Mouse (Mus musculus): ENCODE results near the gene Pabpn1l.
"Not testable (repeated sequence)": the region's sequence is repeated elsewhere in the genome, so short reads cannot be mapped to it uniquely, and the experiment has no call there.

The Pabpn1l gene

DNA sequence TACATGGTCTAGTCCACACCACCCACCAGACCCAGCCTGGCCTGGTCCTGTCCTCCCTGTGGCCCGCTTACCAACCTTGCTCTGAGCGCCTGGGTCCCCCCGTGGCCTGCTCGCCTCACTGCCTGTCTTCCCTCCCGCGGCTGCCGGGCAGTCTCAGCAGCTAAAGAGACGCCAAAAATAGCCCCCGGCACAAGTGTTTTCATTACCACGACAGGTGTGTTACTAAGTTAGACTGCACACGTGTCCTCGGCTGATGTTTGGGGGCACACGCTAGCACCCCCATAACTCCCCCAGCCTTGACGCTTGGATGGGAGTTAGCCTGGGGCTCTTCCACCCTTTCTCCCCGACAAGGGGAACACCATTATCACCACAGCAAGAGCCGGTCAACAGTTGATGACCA lies 23.8 kb upstream of the Pabpn1l start:
- DNase-seq (ENCODE audit: low spot score): no peak

DNA sequence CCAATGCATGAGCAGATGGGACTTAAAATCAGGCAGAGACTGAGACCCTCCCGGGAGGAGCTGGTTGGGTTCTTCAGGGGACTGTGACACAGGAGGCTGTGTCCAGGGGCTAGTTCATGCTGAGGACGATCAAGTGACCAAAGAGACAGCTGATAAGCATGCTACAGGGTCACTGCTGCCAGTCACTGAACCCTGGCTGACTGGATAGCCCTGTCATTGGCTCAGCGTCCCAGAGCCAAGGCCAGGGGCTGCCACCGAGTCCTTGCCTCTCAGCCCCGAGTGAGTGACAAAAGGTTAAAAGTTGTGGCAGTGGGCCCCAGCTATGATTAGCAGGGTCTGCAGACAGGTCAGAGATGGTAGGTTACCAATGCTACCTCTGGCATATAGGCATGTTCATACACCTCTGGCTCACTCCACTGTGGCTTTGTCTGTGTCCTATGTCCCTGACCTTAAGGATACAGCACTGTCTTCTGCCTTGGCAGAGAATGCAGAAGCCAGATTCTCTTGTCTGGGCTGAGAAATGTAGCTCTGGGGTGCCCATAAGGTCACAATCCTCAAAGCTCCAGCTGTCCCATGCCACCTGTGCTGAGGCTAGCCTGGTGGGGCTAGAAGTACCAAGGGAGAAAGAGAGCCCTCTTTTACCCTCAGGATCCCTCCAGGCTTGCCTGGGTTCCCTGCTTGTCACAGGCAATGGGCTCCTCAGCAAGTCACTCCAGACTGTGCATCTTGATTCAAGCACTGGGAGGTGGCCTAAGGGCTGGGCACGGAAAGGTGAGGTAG lies 21.8 kb upstream of the Pabpn1l start:
- DNase-seq (ENCODE audit: low spot score): no peak

DNA sequence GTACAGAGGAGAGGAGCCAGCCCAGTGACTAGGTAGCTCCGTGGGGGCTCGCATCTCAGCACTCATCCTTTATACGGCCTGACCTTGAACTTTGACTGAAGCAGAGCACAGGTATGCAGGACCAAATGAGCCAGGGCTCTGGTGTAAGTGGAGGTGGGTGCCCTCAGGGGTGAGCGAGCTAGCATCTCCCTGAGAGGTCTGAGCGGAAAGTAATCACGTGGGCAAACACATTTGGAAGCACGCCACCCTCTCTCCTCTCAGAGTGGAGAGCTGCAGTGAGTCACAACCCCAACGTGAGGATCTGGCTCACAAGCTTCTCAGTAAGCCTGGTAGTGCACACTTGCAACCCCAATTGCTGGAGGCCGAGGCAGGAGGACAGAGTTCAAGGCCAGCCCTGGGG lies 19.5 kb upstream of the Pabpn1l start:
- DNase-seq (ENCODE audit: low spot score): peak; percentile 31

DNA sequence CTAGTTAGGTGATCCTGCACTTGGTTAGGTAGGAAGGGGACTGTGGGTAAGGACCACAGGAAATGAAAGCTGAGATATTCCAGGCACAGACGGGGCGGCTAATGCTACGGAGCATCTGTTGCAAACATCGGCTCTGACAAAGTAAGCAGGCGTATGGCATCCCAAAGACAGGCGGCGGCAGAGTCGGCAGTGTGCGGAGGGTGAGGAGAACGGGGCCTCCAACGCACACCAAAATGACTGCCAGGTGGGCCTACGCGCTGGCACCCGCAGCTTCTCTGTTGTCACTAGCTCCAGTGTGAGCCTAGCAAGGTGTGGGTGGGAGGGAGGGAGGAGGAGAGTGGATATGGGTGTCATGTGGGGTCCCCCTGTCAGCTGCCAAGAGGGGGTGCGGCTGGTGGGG lies 18.9 kb upstream of the Pabpn1l start:
- DNase-seq (ENCODE audit: low spot score): no peak

DNA sequence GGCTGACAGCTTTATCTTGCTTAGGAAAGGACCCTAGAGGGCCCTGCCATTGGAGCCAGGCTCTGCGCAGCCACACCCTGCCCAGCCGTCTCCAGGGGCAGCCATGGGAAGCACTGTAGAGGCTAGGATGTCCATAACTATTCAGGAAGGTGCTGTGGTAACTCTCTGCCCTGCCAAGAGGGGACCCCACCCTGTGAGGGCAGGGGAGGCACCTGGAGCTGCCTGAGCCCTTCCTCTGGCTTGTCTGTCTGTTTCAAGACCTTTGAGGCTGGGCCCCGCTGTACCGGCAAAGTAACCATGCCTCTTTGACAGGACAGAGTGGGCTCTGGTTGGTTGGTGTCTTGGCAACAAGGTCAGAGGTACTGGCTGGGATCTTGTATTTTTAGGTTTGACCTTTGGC lies 18.3 kb upstream of the Pabpn1l start:
- DNase-seq (ENCODE audit: low spot score): no peak

DNA sequence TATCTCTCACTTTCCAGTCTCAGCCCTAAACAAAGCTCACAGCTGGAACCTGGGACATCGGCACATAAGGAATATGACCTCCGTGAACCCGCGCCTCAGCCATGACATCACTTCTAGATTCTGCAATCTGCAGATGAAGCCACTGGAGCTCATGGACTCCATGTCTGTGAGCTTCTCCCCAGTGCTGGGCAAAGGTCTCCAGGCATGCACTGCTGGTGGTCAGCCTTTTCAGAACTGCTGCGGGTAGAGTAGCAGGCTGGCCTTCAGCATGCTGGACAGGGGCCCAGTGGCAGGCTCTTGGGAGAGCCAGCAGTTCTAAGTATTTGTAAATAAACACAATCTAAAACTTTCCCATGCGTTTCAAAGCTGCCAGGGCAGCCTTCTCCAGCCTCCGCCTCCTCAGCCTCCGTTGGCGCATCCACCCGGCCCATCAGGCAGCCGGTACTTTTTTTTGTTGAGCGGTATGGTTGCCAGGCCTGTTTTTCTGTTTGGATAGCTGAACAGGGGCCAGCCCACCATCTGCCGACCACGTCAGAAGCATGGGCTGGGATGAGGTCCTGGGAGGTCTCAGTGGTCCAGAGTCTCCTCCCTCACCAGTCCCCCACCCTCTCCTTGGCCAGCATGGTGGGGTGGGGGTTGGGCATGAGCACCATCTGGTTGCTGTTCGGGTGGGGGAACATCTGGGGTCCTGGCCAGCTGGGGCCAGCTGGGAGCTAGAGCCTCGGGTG lies 17.1 kb upstream of the Pabpn1l start:
- DNase-seq (ENCODE audit: low spot score): peak; percentile 46

DNA sequence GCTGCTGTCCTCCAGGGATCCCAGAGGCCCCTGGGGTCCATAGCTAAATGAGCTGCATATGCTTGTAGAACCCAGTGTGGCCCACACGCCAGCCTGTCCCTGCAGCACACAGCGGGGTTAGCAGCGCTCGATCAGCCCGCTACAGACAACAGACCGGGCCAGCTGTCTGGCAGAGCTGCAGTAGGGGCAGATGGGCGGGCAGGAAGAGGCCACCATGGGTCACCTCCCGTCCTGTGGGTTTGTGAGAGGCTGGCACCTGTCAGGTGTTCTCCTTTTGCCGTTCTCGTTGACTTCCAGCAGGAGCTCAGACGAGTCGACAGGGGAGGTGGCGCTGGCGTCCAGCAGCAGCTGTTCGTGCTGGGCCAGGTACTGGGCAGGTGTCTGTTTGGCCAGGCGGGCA lies 16.1 kb upstream of the Pabpn1l start:
- no peak for DNase-seq (ENCODE audit: low spot score)

DNA sequence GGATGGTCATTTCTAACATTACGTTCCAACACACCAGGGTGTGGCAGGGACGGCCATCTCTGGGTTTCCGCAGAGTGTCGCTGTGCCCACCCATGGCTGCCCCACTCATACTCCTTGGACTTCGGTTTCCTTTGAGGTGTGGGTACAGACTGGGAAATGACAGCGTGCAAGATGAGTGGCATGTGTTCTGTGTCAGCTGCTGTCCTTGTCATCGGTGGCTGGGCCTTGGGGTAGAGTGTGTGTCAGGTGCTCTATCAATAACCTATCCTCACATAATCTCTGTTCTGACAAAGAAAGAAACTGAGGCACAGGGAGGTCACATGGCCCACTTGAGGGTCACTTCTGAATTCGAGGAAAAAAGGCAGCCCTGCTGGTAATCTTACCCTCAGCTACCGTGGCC lies 14.7 kb upstream of the Pabpn1l start:
- DNase-seq (ENCODE audit: low spot score): no peak

DNA sequence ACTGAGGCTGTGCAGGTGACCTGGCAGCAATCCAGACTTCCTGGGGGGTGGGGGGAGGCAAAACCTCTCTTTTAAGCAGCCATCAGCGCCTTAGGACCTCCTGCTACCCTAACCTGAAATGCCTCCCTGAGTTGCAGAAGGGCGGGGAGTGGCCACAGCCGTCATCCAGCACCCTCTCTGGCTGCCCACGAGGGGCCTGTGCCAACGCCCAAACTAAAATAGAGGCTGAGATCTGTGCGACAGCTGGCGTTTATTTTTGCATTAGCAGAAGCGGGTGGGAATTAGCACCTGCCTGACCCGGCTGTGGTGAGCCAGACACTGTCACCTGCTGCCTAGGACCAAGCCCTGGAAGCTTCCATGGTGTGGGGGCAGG lies 14.2 kb upstream of the Pabpn1l start:
- DNase-seq (ENCODE audit: low spot score): no peak

DNA sequence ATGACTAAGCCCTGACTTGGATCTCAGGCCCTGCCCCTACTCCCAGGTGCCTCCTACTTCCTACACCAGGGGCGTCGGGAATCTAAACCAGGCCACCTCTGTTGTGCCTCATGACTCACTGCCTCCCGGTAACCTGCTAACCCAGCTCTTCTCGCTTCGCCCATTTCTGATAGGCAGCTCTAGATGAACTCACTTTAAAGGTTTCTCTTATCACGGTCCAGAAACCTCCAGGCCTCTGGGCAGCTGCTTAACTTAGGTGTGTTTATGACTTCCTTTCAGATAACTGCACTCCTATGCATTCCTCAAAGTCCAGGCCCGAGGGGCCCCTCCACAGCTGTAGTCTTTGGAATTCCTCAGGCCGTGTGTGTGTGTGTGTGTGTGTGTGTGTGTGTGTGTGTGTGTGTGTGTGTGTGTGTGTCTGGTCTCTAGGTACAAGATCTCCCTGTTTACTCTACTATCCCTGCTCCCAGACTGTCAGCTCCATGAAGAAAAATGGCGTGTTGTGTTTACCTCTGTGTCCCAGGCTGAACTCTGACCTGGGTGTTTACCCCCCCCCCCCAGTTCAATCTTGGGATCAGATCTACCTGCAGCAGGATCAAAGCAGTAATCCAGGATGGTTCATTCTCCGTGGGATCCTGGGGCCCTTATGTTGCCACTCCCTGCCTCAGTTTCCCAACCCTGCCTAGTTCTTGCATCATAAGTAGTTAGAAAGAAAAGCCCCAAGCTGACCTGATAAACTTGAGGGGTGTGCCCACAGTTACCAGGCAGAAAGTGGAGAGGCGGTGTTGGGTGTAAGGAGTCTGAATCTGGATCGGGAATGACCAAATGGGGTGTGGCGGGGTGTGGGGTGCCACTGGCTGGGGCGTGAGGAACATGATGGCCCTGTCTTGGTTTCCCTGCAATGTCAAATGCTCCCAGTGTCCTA lies 13.6 kb upstream of the Pabpn1l start:
- no peak for DNase-seq (ENCODE audit: low spot score)

DNA sequence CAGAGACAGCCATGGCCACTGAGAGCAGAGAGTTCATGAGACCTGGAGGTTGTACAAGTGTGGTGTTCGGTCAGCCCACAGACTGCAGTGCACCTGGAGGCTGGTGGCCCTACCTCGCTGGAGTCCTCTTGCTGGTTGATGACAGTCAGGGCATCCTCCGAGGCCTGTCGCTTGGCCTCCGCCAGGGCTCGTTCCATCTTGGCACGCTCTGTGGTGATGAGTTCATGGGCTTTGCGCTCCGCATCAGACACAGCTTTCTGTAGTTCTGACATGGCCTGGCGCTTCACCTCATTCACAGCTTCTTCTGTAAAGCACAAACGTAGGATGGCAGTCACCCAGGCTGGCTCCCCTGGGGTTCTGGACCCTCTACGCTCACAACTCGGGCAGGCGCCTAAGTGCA lies 10.7 kb upstream of the Pabpn1l start:
- DNase-seq (ENCODE audit: low spot score): no peak

DNA sequence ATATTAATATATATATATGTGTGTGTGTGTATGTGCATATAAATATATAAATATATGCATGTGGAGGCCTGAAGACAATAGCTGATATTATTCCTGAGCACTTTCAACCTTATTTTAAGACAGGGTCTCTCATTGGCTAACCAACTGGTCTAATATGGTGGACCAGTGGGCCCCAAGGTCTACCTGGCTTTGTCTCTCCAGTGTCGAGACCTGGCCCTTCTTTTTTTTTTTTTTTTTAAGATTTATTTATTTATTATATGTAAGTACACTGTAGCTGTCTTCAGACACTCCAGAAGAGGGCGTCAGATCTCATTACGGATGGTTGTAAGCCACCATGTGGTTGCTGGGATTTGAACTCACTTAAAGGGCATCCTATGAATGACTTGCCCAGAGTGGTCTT lies 9.6 kb upstream of the Pabpn1l start:
- not testable (repeated sequence) for DNase-seq (ENCODE audit: low spot score)

DNA sequence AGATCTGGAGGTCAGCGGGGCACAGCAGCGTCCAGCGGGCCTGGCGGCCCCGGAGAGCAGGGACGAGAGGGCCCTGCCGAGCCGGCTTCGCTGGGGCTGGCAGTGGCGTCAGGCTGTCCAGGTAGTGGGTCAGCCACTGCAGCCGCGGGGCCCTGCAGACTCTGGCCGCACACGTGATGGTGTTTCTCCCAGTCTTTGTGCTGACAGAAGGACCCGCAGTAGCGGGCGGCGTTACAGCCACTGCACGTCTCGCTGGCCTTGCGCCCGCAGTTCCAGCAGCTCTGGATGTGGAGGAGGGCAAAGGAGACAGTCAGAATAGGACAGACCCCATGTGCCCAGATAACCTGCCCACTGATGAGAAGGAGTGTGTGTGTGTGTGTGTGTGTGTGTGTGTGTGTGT lies 8.2 kb upstream of the Pabpn1l start:
- no peak for DNase-seq (ENCODE audit: low spot score)

DNA sequence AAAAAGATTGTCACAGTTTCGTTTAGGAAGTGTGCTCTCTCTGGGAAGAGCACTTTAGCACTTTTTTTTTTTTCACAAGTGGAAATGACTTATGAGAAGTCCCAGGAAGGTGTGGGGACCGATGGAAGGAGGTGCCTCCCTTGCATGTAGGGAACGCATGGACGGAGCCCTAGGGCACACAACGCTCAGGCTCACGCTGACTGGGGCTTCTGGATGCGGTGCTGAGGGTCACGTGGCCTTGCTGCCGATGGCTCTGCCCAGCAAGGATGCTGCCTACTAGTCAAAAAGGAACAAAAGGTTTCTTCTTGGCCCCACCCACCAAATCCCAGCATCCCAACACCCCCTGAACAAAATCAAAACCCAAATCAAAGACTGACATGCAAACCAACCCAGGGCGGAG lies 6.8 kb upstream of the Pabpn1l start:
- no peak for DNase-seq (ENCODE audit: low spot score)

DNA sequence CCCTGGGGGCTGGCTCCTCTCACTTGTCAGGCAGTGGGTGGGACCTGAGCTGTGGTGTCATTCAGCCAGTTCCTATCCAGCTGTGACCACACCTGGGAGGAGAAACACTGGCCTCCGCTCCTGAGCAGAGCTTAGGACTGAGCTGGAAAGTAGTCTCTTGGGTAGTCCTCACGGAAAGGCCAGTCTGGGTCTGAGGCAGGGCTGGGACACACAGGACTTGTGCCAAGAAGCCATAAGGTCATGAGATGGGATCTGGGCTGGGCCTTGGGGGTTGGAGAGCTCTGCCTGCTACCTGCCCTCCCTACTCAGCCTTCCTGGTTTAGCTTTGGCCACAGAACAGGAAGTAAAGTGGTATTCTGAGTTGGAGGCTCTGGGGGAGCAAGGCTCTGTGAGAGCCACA lies 4.4 kb upstream of the Pabpn1l start:
- no peak for DNase-seq (ENCODE audit: low spot score)

DNA sequence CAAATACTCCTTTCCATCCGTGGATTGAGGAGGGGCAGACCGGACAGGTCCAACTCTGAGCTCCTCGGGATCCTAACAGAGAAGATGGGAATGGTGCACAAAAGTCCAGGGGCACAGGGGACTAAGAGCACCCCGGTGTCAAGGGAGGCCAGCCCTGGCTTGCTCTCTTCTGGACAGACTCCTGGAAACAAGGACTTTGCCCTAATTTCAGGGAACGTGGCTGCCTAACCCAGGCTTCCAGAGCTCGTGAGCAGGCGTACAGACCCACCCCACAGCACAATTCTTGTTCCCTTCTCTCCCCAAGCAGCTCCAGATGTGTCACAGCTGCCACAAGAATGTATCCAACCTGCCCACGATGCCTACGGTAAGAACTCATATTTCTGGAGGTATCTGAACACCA lies 3.3 kb upstream of the Pabpn1l start:
- no peak for DNase-seq (ENCODE audit: low spot score)

DNA sequence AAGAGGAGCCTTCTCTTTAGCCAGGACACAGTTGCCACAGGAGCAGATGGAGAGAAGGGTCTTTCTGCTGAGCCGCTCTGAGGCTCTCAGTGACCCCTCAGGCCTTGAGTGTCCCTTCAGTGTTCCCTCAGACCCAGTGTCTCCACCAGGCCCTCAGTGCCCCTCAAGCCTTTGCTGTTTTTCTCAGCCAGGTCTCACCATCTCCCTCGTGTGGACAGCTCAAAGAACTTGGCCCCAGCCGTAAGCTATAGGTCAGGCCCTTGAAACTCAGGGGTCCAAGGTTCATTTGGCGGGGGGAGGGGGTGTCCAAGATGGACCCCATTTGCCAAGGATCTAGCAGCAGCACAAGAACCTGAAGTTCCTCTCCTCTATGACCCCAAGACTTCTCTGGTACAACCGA lies 2.1 kb upstream of the Pabpn1l start:
- no peak for DNase-seq (ENCODE audit: low spot score)

DNA sequence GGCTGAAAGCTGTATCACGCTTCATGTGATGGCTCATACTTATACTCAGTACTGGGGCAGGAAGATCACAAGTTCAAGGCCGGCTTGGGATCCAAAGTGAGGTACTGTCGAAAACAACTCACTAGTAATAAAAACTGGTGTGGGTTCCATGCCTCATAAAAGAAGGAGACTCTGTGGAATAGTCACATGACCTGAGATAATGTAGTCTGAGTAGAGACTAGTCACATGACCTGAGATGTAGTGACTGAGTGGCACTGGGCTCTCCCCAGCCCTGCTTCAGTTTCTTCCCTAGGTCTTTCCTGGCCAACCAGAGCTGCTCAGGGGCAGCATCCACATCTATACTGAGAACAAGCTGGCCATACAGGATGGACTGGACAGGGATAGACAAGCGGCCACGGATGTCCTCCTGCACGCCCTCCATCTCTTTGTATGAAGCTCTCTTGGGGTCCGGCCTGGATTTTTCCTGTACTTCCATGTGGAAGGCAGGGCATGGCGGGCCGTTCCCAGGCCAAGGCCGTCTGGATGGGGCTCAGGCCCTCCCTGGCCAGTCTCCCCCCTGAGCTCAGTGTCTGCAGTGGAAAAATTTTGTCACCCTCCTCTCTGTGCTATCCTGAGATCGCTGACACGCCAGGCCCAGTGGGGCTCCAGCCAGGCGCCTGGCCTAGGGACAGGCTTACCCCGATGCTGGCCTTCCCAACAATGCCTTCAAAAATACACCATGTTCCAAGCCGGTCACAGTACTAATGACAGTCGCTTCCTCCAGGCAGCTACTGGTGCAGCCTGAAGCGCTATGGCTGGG lies 1.5 kb upstream of the Pabpn1l start:
- no peak for DNase-seq (ENCODE audit: low spot score)

DNA sequence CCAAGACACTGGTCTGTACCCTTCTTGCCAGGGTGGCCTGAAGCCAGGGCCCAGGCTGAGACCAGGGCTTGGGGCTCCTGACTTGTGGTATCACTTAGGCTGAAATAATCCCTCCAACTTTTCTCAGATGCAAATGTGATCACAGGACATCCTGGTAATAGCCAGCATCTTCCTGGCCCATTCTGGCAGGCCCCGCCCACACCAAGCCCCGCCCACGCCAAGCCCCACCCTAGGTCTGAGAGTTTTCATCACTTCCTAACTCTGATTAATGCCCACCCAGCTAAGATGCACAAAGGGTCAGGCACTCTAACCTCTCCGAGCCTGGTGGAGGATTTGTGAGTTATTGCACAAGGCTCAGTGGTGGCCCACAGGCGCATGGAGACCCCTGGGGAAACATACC lies 2.1 kb downstream of the Pabpn1l start:
- DNase-seq (ENCODE audit: low spot score): no peak

DNA sequence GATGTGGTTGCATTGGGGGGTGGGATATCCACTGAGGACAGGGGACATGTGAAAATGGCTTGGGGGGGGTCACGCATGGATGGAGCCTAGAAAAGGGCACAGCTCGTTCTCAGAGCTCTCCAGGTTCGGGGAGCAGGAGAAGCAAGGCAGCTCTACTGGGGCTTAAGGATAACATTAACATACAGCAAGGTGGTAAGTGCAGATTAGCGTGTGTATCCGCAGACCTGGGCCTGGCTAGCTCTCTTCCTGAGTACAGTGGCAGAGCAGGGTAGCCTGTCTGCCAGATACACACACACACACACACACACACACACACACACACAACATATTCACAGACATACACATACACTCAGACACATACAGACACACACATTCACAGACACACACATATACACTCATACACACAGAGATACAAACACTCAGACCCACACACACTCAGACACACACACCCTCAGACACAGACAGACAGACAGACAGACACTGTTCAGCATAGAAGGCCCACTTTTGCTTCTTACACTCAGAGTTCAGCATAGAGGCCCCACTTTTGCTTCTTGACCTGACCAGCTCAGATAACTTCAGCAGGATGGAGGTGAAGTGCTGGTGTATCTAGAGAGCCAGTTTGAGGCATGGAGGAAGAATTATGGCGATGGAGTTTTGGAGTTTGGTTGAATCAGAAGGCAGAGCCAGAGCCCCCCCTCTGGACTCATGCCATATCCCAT lies 3.7 kb downstream of the Pabpn1l start:
- no peak for DNase-seq (ENCODE audit: low spot score)

DNA sequence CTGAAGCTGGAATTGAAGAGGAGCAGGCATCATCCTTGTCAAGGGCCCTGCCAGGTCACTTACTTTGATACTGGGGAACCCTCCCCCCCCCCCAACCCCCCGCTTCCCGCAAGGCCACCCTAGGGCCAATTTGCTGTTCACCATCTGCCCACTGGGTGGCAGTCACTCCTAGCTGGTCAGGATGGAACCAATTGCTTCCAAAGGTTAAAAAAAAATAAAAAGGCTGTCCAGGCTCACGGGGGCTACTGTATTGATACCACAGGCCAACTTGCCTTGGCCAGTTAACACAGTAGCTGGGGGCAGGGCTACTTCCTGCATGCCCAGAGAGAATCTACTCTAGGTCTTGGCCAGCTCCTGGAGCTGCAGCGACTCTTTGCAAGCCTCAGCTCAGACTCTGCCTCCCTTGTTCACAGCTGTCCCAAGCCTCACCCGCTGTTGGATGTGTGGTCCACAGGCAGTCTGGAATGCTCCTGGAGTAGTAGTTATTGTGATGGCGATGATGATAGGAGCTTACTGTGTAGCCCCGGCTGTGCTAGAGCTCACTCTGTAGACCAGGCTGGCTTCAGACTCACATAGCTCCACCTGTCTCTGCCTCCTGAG lies 4.5 kb downstream of the Pabpn1l start:
- DNase-seq (ENCODE audit: low spot score): peak; percentile 82

All from ovary, postnatal 14 days (tissue).